Mouse (Mus musculus): ENCODE measurements at regions not wholly inside any gene's neighbourhood (a gene's known extent, or its start where the extent isn't known, plus 50 kb on each side); places are given as distances from the start of the nearest gene placed in this dataset.

GRCm38 (mm10) chr1:23207024-23207423 lies 105.0 kb upstream of the 4933415F23Rik start:
- TF ChIP-seq CTCF (IDR thresholded peaks at IDR 0.05; ENCODE audit: low read depth, low read length) (no peak), TAL1 (conservative IDR thresholded peaks at IDR 0.05; ENCODE audit: low read depth, low read length) (no peak), GATA1 (IDR thresholded peaks at IDR 0.05; ENCODE audit: borderline replicate concordance, low read length) (no peak)

Data from G1E (cell line).